Mouse (Mus musculus): ENCODE measurements around the gene Olfr635. TPM values are rescaled to one million over a fixed set of nuclear protein-coding genes. Genes with fewer than 3 reads are reported as not detected.

Olfr635 gene
- not detected in 2 replicates for polyA plus RNA-seq (2021; fragmentation: Nextera tagmentation)
- long read RNA-seq, experiment 1, result 0 reads
- long read RNA-seq, experiment 2, result 0 reads

GRCm38 (mm10) chr7:103970852-103971251 is at the start of gene Olfr635:
Gene Olfr635 (plus strand): TSS chr7:103971152.

GRCm38 (mm10) chr7:103928525-103928924 is 42.4 kb upstream of the Olfr635 start, which contains the start of gene Olfr631:
Gene Olfr631 (plus strand): TSS chr7:103928825.

GRCm38 (mm10) chr7:103934264-103934663 is 36.7 kb upstream of the Olfr635 start, which contains the start of gene Olfr632:
Gene Olfr632 (plus strand): TSS chr7:103934347.

GRCm38 (mm10) chr7:103944137-103944536 is 26.8 kb upstream of the Olfr635 start, which contains the start of gene Olfr633:
Gene Olfr633 (plus strand): TSS chr7:103944437.

GRCm38 (mm10) chr7:103998446-103998845 is 27.5 kb downstream of the Olfr635 start, which contains the start of gene Olfr638:
Gene Olfr638 (plus strand): TSS chr7:103998746.

GRCm38 (mm10) chr7:104017203-104017602 is 46.3 kb downstream of the Olfr635 start, which contains the start of gene Olfr639:
Gene Olfr639 (minus strand): TSS chr7:104017303.

GRCm38 (mm10) chr7:104025473-104025872 is 54.5 kb downstream of the Olfr635 start, which contains the start of gene Olfr640:
Gene Olfr640 (minus strand): TSS chr7:104025573.

GRCm38 (mm10) chr7:104035145-104035544 is 64.2 kb downstream of the Olfr635 start, which contains the start of gene Olfr641:
Gene Olfr641 (plus strand): TSS chr7:104035445.

Other genes starting within 250 kb of the Olfr635 start
- not detected in 2 replicates for gene Olfr628, start 240.8 kb upstream of the Olfr635 start, polyA plus RNA-seq (2021; fragmentation: Nextera tagmentation)
- not detected in 2 replicates for gene Olfr629, start 226.2 kb upstream of the Olfr635 start, polyA plus RNA-seq (2021; fragmentation: Nextera tagmentation)
- not detected in 2 replicates for gene Olfr630, start 213.8 kb upstream of the Olfr635 start, polyA plus RNA-seq (2021; fragmentation: Nextera tagmentation)
- not detected in 2 replicates for gene Olfr69, start 199.6 kb upstream of the Olfr635 start, polyA plus RNA-seq (2021; fragmentation: Nextera tagmentation)
- not detected in 2 replicates for gene Olfr68, start 191.5 kb upstream of the Olfr635 start, polyA plus RNA-seq (2021; fragmentation: Nextera tagmentation)
- gene Olfr67, start 179.3 kb upstream of the Olfr635 start, polyA plus RNA-seq (2021; fragmentation: Nextera tagmentation), result not detected in 2 replicates
- gene Hbb-bt, start 157.2 kb upstream of the Olfr635 start, polyA plus RNA-seq (2021; fragmentation: Nextera tagmentation), result 0.80 and 2.0 TPM in 2 replicates
- gene Hbb-bs, start 143.1 kb upstream of the Olfr635 start, polyA plus RNA-seq (2021; fragmentation: Nextera tagmentation), result 6.5 and 12.6 TPM in 2 replicates
- not detected in 2 replicates for gene Hbb-bh2, start 130.6 kb upstream of the Olfr635 start, polyA plus RNA-seq (2021; fragmentation: Nextera tagmentation)
- gene Hbb-bh1, start 128.0 kb upstream of the Olfr635 start, polyA plus RNA-seq (2021; fragmentation: Nextera tagmentation), result not detected in 2 replicates
- gene Hbb-y, start 117.9 kb upstream of the Olfr635 start, polyA plus RNA-seq (2021; fragmentation: Nextera tagmentation), result not detected in 2 replicates
- gene Olfr66, start 84.9 kb upstream of the Olfr635 start, polyA plus RNA-seq (2021; fragmentation: Nextera tagmentation), result not detected in 2 replicates
- not detected in 2 replicates for gene Olfr64, start 76.7 kb upstream of the Olfr635 start, polyA plus RNA-seq (2021; fragmentation: Nextera tagmentation)
- not detected in 2 replicates for gene Olfr65, start 67.7 kb upstream of the Olfr635 start, polyA plus RNA-seq (2021; fragmentation: Nextera tagmentation)
- gene Olfr631, start 42.3 kb upstream of the Olfr635 start, polyA plus RNA-seq (2021; fragmentation: Nextera tagmentation), result not detected in 2 replicates
- gene Olfr632, start 36.8 kb upstream of the Olfr635 start, polyA plus RNA-seq (2021; fragmentation: Nextera tagmentation), result not detected in 2 replicates
- not detected in 2 replicates for gene Olfr633, start 26.7 kb upstream of the Olfr635 start, polyA plus RNA-seq (2021; fragmentation: Nextera tagmentation)
- gene Olfr638, start 27.6 kb downstream of the Olfr635 start, polyA plus RNA-seq (2021; fragmentation: Nextera tagmentation), result not detected in 2 replicates
- gene Olfr639, start 46.2 kb downstream of the Olfr635 start, polyA plus RNA-seq (2021; fragmentation: Nextera tagmentation), result not detected in 2 replicates
- gene Olfr640, start 54.4 kb downstream of the Olfr635 start, polyA plus RNA-seq (2021; fragmentation: Nextera tagmentation), result not detected in 2 replicates
- gene Olfr641, start 64.3 kb downstream of the Olfr635 start, polyA plus RNA-seq (2021; fragmentation: Nextera tagmentation), result not detected in 2 replicates
- gene Olfr642, start 81.5 kb downstream of the Olfr635 start, polyA plus RNA-seq (2021; fragmentation: Nextera tagmentation), result not detected in 2 replicates
- not detected in 2 replicates for gene 4930516K23Rik, start 90.3 kb downstream of the Olfr635 start, polyA plus RNA-seq (2021; fragmentation: Nextera tagmentation)
- gene Olfr644, start 100.7 kb downstream of the Olfr635 start, polyA plus RNA-seq (2021; fragmentation: Nextera tagmentation), result not detected in 2 replicates
- not detected in 2 replicates for gene Olfr645, start 114.3 kb downstream of the Olfr635 start, polyA plus RNA-seq (2021; fragmentation: Nextera tagmentation)
- not detected in 2 replicates for gene Olfr646, start 133.7 kb downstream of the Olfr635 start, polyA plus RNA-seq (2021; fragmentation: Nextera tagmentation)
- not detected in 2 replicates for gene Ubqln5, start 158.7 kb downstream of the Olfr635 start, polyA plus RNA-seq (2021; fragmentation: Nextera tagmentation)
- not detected in 2 replicates for gene Olfr643, start 166.3 kb downstream of the Olfr635 start, polyA plus RNA-seq (2021; fragmentation: Nextera tagmentation)
- not detected in 2 replicates for gene Ubqln3, start 172.1 kb downstream of the Olfr635 start, polyA plus RNA-seq (2021; fragmentation: Nextera tagmentation)
- gene Ubqlnl, start 179.4 kb downstream of the Olfr635 start, polyA plus RNA-seq (2021; fragmentation: Nextera tagmentation), result not detected in 2 replicates
- gene Olfm5, start 193.7 kb downstream of the Olfr635 start, polyA plus RNA-seq (2021; fragmentation: Nextera tagmentation), result not detected in 2 replicates
- gene Olfr648, start 212.2 kb downstream of the Olfr635 start, polyA plus RNA-seq (2021; fragmentation: Nextera tagmentation), result not detected in 2 replicates
- not detected in 2 replicates for gene Olfr649, start 224.8 kb downstream of the Olfr635 start, polyA plus RNA-seq (2021; fragmentation: Nextera tagmentation)
- gene Trim6, start 247.6 kb downstream of the Olfr635 start, polyA plus RNA-seq (2021; fragmentation: Nextera tagmentation), result 0.15 and 0.18 TPM in 2 replicates

Data from layer of hippocampus, adult 6 months (tissue).